8 mouse cellular contexts compared by ENCODE assay signal in genomic region chr8:4656536-4656935, GRCm38 (mm10). TPM values are rescaled to one million over a fixed set of nuclear protein-coding genes. Genes with fewer than 3 reads are reported as not detected.
DNase-seq lines count a peak whose midpoint lies in the region; ATAC-seq and TF ChIP-seq lines count a peak whose summit lies in the region.

No protein-coding gene starts in this region.

- no peak overlapping the region for H3K4me2 ChIP-seq in heart, postnatal 0 days (ENCODE audit: low read depth, low read length)
- no peak overlapping the region for H3K4me2 ChIP-seq in heart, embryonic 12.5 days

- no peak for TF ChIP-seq EP300 in heart, postnatal 0 days (IDR thresholded peaks at IDR 0.05; ENCODE audit: low read depth)

- no peaks in the 10 kb centered on the region for H3K36me3 ChIP-seq in heart, postnatal 0 days (replicated peaks; ENCODE audit: control insufficient read depth, insufficient read depth, low read length)
- no peaks in the 10 kb centered on the region for H3K36me3 ChIP-seq in heart, embryonic 12.5 days

- H3K4me1 ChIP-seq in heart, postnatal 0 days (ENCODE audit: control insufficient read depth, insufficient read depth), result no peaks in the 10 kb centered on the region
- no peaks in the 10 kb centered on the region for H3K4me1 ChIP-seq in heart, embryonic 12.5 days (replicated peaks)

- no peak overlapping the region for H3K4me3 ChIP-seq in heart, postnatal 0 days (ENCODE audit: low read depth, low read length)
- no peak overlapping the region for H3K4me3 ChIP-seq in heart, embryonic 12.5 days

- TF ChIP-seq CTCF in heart, postnatal 0 days (IDR thresholded peaks at IDR 0.05; ENCODE audit: low read depth), result no peak

- H3K27ac ChIP-seq in heart, postnatal 0 days (ENCODE audit: low read depth), result no peak overlapping the region
- H3K27ac ChIP-seq in heart, embryonic 12.5 days (ENCODE audit: poor library complexity, severe bottlenecking), result no peak overlapping the region

- no peaks in the 10 kb centered on the region for H3K9me3 ChIP-seq in heart, postnatal 0 days (replicated peaks; ENCODE audit: control insufficient read depth, low read length)
- H3K9me3 ChIP-seq in heart, embryonic 12.5 days (replicated peaks), result peaks cover 8% of the 10 kb centered on the region; the same call in 1 of the 2 replicates

- no peaks in the 10 kb centered on the region for H3K27me3 ChIP-seq in heart, postnatal 0 days (ENCODE audit: control insufficient read depth, insufficient read depth, low read length)
- no peaks in the 10 kb centered on the region for H3K27me3 ChIP-seq in heart, embryonic 12.5 days (replicated peaks)

- 81% methylated on average over 7 of the region's 7 CpGs for WGBS in heart, postnatal 0 days
- 78% methylated on average over 7 of the region's 7 CpGs for WGBS in heart, embryonic 12.5 days

- H3K9ac ChIP-seq in heart, postnatal 0 days (replicated peaks; ENCODE audit: low read depth, low read length), result no peak overlapping the region
- no peak overlapping the region for H3K9ac ChIP-seq in heart, embryonic 12.5 days

- intact Hi-C loops in left cerebral cortex, postnatal 36 days (cut with DNase I), result no loop called here

- peak; percentile 96 for DNase-seq in heart, postnatal 0 days (ENCODE audit: low spot score)
- DNase-seq in CD4-positive helper T cell, adult 2 months (ENCODE audit: low read depth, low spot score), result peak; percentile 31
- peak; percentile 70 for DNase-seq in adrenal gland, postnatal 14 days
- DNase-seq in kidney, postnatal 36 days, result peak; percentile 45 to 76
- DNase-seq in left cerebral cortex, postnatal 36 days (ENCODE audit: low spot score in 2 of 2), result no peak
- no peak for DNase-seq in layer of hippocampus, postnatal 36 days
- no peak for DNase-seq in cerebellum, adult 9-10 months

- no peak for ATAC-seq in heart, postnatal 0 days (ENCODE audit: insufficient read depth, low read depth)
- no peak for ATAC-seq in heart, embryonic 12.5 days (ENCODE audit: insufficient number of reproducible peaks, low FRiP score)

RNA-seq across cellular contexts. Expression of gene Zfp958, which starts 43.6 kb away (rescaled TPM):
- total RNA-seq in heart, postnatal 0 days (2014; rRNA removed; ENCODE audit: low replicate concordance), result 6.7 and 6.8 TPM in 2 replicates
- polyA plus RNA-seq in heart, postnatal 0 days (2015; fragmentation: Nextera tagmentation; extraction: Ambion mirVana), result 9.0 and 10.1 TPM in 2 replicates
- 8.4 and 9.5 TPM in 2 replicates for polyA plus RNA-seq in heart, embryonic 12.5 days (2016; fragmentation: Nextera tagmentation; extraction: Ambion mirVana)
- 13.2 and 16.4 TPM in 2 replicates for total RNA-seq in adrenal gland, postnatal 14 days (2021)
- 10 to 100 TPM; 11.3 to 14.4 TPM for total RNA-seq in left cerebral cortex, postnatal 36 days (2021)
- total RNA-seq in layer of hippocampus, postnatal 36 days (2021), result 10 to 100 TPM; 13.5 to 15.6 TPM

Comparison
In these comparisons a context has a peak if more than half of its experiments do, and no peak if none do; other contexts are left out.
1. DNase-seq: peak in heart, postnatal 0 days (single experiment), CD4-positive helper T cell, adult 2 months (single experiment), adrenal gland, postnatal 14 days (single experiment) and kidney, postnatal 36 days (2 of 2); none in left cerebral cortex, postnatal 36 days (0 of 2), layer of hippocampus, postnatal 36 days (0 of 2) and cerebellum, adult 9-10 months (single experiment).